Mouse (Mus musculus): Measurements from ENCODE around the gene Lrwd1.

Gene Lrwd1

GRCm38 (mm10) chr5:136091927-136092326, 43.9 kb downstream of the Lrwd1 start:
- no peak for DNase-seq (ENCODE audit: low spot score in 2 of 2)

GRCm38 (mm10) chr5:136088821-136089575, 46.9 kb downstream of the Lrwd1 start:
- no peak for DNase-seq (ENCODE audit: low spot score in 2 of 2)

GRCm38 (mm10) chr5:136086290-136086689, 49.6 kb downstream of the Lrwd1 start:
- DNase-seq (ENCODE audit: low spot score in 2 of 2): no peak

- no peak for DNase-seq (ENCODE audit: low spot score in 2 of 2)
Observed at GRCm38 (mm10) chr5:136084891-136085651, 50.8 kb downstream of the Lrwd1 start.

- no peak for DNase-seq (ENCODE audit: low spot score in 2 of 2)
Observed at GRCm38 (mm10) chr5:136084144-136084881, 51.6 kb downstream of the Lrwd1 start.

- peak; percentile 93 to 94 for DNase-seq (ENCODE audit: low spot score in 2 of 2)
Observed at GRCm38 (mm10) chr5:136083669-136084107, 52.2 kb downstream of the Lrwd1 start, which contains the start of gene Rasa4. Gene Rasa4, plus strand, starts transcription at chr5:136083916.

GRCm38 (mm10) chr5:136082345-136082744, 53.5 kb downstream of the Lrwd1 start:
- no peak for DNase-seq (ENCODE audit: low spot score in 2 of 2)

- DNase-seq (ENCODE audit: low spot score in 2 of 2): no peak
Observed at GRCm38 (mm10) chr5:136078136-136078535, 57.7 kb downstream of the Lrwd1 start.

- DNase-seq (ENCODE audit: low spot score in 2 of 2): no peak
Observed at GRCm38 (mm10) chr5:136077001-136077550, 58.8 kb downstream of the Lrwd1 start.

GRCm38 (mm10) chr5:136076284-136076683, 59.6 kb downstream of the Lrwd1 start:
- DNase-seq (ENCODE audit: low spot score in 2 of 2): no peak

- DNase-seq (ENCODE audit: low spot score in 2 of 2): no peak
Observed at GRCm38 (mm10) chr5:136075076-136075475, 60.8 kb downstream of the Lrwd1 start.

- DNase-seq (ENCODE audit: low spot score in 2 of 2): no peak
Observed at GRCm38 (mm10) chr5:136073526-136073925, 62.3 kb downstream of the Lrwd1 start.

GRCm38 (mm10) chr5:136073051-136073450, 62.8 kb downstream of the Lrwd1 start:
- DNase-seq (ENCODE audit: low spot score in 2 of 2): no peak

All from right cerebral cortex, postnatal 36 days (tissue).